Mouse (Mus musculus) kidney, embryonic 15.5 days (tissue): ENCODE measurements around the gene Prkar1b. TPM values are rescaled to one million over a fixed set of nuclear protein-coding genes. Genes with fewer than 3 reads are reported as not detected.

ENCODE experiments used
- ATAC-seq: fragments of 200-750 bp; cut with Nextera tagmentation; replicated peaks from 2 replicates; pipeline ENCODE4 v1.8.0; 2017; ENCODE audit warnings: moderate TSS enrichment; ENCODE audit not compliant: low FRiP score
- H3K27ac ChIP-seq: fragments of 300-500 bp; sonication (generic); 2 replicates; pipeline ENCODE4 v1.5.1; 2015; ENCODE audit warnings: mild to moderate bottlenecking, inconsistent platforms
- H3K27me3 ChIP-seq: fragments of 300-500 bp; sonication (generic); 2 replicates; pipeline ENCODE4 v1.6.1; 2015; ENCODE audit warnings: inconsistent platforms
- H3K36me3 ChIP-seq: fragments of 300-500 bp; sonication (generic); 2 replicates; pipeline ENCODE4 v1.6.1; 2015; ENCODE audit warnings: inconsistent platforms
- H3K4me1 ChIP-seq: fragments of 300-500 bp; sonication (generic); 2 replicates; pipeline ENCODE4 v1.6.1; 2015; ENCODE audit warnings: inconsistent platforms
- H3K4me2 ChIP-seq: fragments of 300-500 bp; sonication (generic); 2 replicates; pipeline ENCODE4 v1.6.1; 2015; ENCODE audit warnings: moderate library complexity, mild to moderate bottlenecking, inconsistent platforms
- H3K4me3 ChIP-seq: fragments of 300-500 bp; sonication (generic); replicated peaks from 2 replicates; pipeline ENCODE4 v1.5.1; 2015; ENCODE audit warnings: mild to moderate bottlenecking, inconsistent platforms
- H3K9ac ChIP-seq: fragments of 300-500 bp; sonication (generic); 2 replicates; pipeline ENCODE4 v1.6.1; 2015; ENCODE audit warnings: mild to moderate bottlenecking, inconsistent platforms
- H3K9me3 ChIP-seq: fragments of 300-500 bp; sonication (generic); replicated peaks from 2 replicates; pipeline ENCODE4 v1.6.1; 2016; ENCODE audit warnings: inconsistent platforms
- WGBS: fragments of 180-500 bp; shearing (Covaris S2); methylation state at CpG from one replicate; pipeline ENCODE4 v1.1.7; 2015; ENCODE audit warnings: mixed read lengths; 5-methylcytosine and 5-hydroxymethylcytosine counted together
- polyA plus RNA-seq: library from polyadenylated mRNA; unstranded; fragments of >200 nt; fragmentation: Nextera tagmentation; extraction: Ambion mirVana; gene quantifications from 2 replicates; pipeline ENCODE4 v1.2.1, GENCODE M21; 2015

Prkar1b gene
- polyA plus RNA-seq, result 21.2 and 22.7 TPM in 2 replicates

DNA sequence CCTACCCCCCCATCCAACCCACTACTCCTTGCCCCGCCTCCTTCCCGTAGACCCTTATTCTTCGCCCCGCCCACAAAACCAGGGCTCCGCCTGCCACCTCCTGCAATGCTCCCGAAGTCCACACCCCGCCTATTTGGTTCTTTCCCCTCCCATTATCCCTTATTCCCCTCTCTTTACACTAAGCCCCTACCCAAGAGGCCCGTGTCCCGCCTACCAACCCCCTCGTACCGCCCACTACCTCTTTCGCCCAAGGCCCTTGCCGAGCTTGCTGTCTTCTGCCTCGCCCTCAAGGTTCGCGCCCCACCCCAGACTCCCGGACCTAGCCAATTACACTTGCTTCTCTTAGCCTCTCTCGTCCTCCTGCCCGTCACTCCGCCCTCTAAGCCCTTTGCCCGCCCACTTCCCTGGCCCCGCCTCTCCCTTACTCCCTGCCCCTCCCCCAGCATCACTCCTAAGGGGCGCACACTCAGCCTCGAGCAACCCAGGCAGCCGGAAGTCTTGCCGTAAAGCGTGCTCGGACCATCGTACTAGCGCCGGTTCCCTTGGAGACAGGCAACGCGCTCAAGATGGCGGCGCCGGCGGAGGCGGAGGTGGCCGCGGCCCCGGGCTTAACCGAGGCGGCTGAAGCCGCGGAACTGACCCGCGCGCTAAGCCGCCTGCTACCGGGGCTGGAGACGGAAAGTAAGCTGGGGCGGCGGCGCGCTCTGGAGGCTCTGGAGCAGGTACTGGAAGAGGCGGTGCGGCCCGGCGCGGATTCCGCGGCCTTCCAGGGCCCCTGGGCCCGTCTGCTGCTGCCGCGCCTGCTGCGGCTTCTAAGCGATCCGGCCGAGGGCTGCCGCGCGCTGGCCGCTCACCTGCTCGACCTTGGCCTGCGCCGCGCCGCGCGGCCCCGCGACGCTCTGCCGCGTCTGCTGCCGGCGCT, at the start of gene Prkar1b, which contains the start of gene Dnaaf5:
Prkar1b (minus strand) TSS at position 321 of the 922 bp plus-strand sequence.
Dnaaf5 (plus strand) TSS at position 543 of the 922 bp plus-strand sequence.
- peak within 1 kb of the TSS; percentile 82 for H3K4me2 ChIP-seq
- WGBS, result under 1% methylated on average over 86 of the region's 87 CpGs
- H3K4me3 ChIP-seq, result peak within 1 kb of the TSS; percentile 73
- peak within 1 kb of the TSS; percentile 76 for H3K27ac ChIP-seq
- H3K27me3 ChIP-seq, result no peaks in the 10 kb centered on the region
- peak within 1 kb of the TSS; percentile 70 for H3K9ac ChIP-seq
- ATAC-seq, result peak; percentile 97
- H3K9me3 ChIP-seq, result no peaks in the 10 kb centered on the region
- peaks cover 32% of the 10 kb centered on the region for H3K36me3 ChIP-seq
- H3K4me1 ChIP-seq, result peaks cover 21% of the 10 kb centered on the region

- Histone ChIP-seq H3K4me3 (peak overlapping the region; percentile 89), H3K27me3 (no peaks in the 10 kb centered on the region), H3K4me1 (peaks cover 21% of the 10 kb centered on the region), H3K9me3 (no peaks in the 10 kb centered on the region), H3K4me2 (peak overlapping the region; percentile 95), H3K9ac (peak overlapping the region; percentile 80), H3K36me3 (no peaks in the 10 kb centered on the region), H3K27ac (peak overlapping the region; percentile 93)
- 43% methylated on average over 2 of the region's 2 CpGs for WGBS
- no peak for ATAC-seq
These were observed 49.8 kb upstream of the Prkar1b start for GRCm38 (mm10) chr5:139199636-139199994.

- 94% methylated on average over 3 of the region's 3 CpGs for WGBS
- Histone ChIP-seq H3K9ac (no peak overlapping the region), H3K36me3 (no peaks in the 10 kb centered on the region), H3K4me3 (no peak overlapping the region), H3K27ac (no peak overlapping the region), H3K4me1 (peaks cover 21% of the 10 kb centered on the region), H3K4me2 (no peak overlapping the region), H3K9me3 (no peaks in the 10 kb centered on the region), H3K27me3 (no peaks in the 10 kb centered on the region)
- ATAC-seq, result no peak
These were observed 49.0 kb upstream of the Prkar1b start for GRCm38 (mm10) chr5:139198779-139199178.

DNA sequence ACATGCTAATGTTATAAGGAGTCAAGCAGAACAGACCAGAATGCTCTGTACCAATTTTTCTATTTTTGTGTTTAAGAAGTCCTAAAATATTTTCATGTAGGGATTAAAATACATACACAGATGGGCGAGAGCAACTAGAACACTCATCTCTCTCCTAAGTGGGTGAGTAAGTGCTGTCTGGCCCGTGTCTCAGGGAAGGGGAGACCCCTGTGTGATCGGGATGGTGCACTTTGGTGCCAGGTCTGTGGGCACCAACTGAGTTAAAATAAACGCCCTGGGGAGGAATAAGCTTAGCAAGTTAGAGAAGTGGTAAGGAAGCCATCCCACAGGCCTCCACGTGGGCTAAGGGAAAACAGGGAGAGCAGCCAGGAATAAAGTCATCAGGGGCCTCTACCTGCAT, 41.2 kb upstream of the Prkar1b start:
- ATAC-seq, result no peak
- H3K27ac ChIP-seq, result no peak overlapping the region
- 79% methylated on average over 5 of the region's 5 CpGs for WGBS
- no peak overlapping the region for H3K9ac ChIP-seq
- no peak overlapping the region for H3K4me2 ChIP-seq
- H3K4me3 ChIP-seq, result no peak overlapping the region
- no peaks in the 10 kb centered on the region for H3K9me3 ChIP-seq
- H3K36me3 ChIP-seq, result peaks cover 16% of the 10 kb centered on the region
- no peaks in the 10 kb centered on the region for H3K27me3 ChIP-seq
- no peaks in the 10 kb centered on the region for H3K4me1 ChIP-seq

DNA sequence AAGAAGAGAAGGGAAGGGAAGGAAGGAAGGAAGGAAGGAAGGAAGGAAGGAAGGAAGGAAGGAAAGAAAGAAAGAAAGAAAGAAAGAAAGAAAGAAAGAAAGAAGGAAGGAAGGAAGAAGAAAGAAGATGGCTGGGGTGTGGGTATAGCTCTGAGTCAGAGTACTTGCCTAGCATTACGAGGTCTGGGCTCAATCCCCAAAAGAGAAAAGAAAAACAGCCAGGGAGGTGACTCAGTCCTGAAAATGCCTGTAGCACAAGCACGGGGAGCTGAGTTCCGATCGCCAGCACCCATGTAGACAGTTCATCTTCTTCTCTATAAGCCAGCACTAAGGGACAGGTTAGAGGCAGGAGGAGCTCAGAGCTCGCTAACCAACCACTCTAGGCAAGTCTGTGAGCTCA, 39.9 kb upstream of the Prkar1b start:
- Histone ChIP-seq H3K36me3 (peaks cover 28% of the 10 kb centered on the region), H3K27me3 (no peaks in the 10 kb centered on the region), H3K4me2 (no peak overlapping the region), H3K9me3 (no peaks in the 10 kb centered on the region), H3K4me1 (no peaks in the 10 kb centered on the region), H3K4me3 (no peak overlapping the region), H3K27ac (no peak overlapping the region), H3K9ac (no peak overlapping the region)
- 91% methylated on average over 5 of the region's 5 CpGs for WGBS
- ATAC-seq, result no peak

- no peak overlapping the region for H3K4me2 ChIP-seq
- H3K27me3 ChIP-seq, result no peaks in the 10 kb centered on the region
- H3K27ac ChIP-seq, result no peak overlapping the region
- no peak overlapping the region for H3K9ac ChIP-seq
- WGBS, result 69% methylated on average over 4 of the region's 4 CpGs
- H3K4me3 ChIP-seq, result no peak overlapping the region
- H3K4me1 ChIP-seq, result no peaks in the 10 kb centered on the region
- H3K36me3 ChIP-seq, result peaks cover 76% of the 10 kb centered on the region
- no peaks in the 10 kb centered on the region for H3K9me3 ChIP-seq
- ATAC-seq, result no peak
These were observed 35.1 kb upstream of the Prkar1b start for GRCm38 (mm10) chr5:139184897-139185296.

DNA sequence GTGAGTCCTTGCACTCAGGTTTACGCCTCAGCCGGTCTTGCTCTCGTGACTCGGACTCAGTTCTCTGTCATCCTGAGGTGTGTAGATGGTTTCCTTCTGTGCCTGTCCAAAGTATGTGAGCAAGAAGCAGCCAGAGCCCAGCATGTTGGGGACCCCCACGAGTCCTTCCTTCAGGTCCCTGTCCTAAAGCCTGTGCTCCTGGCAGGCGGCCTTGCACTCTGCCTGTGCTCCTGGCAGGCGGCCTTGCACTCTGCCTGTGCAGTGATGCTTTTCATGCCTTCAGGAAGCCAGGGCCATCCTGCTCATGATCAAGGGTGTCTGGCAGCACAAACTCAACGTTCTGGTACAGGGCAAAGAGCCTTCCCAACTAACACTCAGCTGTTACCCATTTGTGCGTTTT, 33.8 kb upstream of the Prkar1b start:
- no peak for ATAC-seq
- Histone ChIP-seq H3K4me3 (no peak overlapping the region), H3K36me3 (peaks cover 82% of the 10 kb centered on the region), H3K9me3 (no peaks in the 10 kb centered on the region), H3K27ac (no peak overlapping the region), H3K27me3 (no peaks in the 10 kb centered on the region), H3K4me2 (no peak overlapping the region), H3K4me1 (no peaks in the 10 kb centered on the region), H3K9ac (no peak overlapping the region)
- 93% methylated on average over 9 of the region's 9 CpGs for WGBS

DNA sequence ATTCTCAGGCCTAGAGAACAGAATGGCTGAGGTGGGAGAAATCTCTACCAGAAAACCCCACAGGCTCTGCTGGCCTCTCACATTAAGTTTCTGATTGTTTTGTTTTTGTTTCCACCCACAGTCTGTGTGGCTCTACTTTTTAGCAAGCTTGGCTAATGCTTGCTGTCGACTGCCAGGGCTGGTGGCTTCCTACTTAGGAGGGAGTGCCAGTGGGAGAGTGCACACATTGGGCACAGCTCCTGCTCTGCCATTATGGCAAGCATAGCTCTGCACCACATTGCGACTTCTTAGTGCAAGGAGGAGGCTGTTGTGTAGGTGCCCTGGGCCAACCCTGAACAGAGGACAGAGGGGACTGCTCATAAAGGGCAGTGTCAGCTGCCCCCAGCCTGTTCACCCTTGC, 33.3 kb upstream of the Prkar1b start:
- no peak overlapping the region for H3K4me3 ChIP-seq
- 88% methylated on average over 2 of the region's 2 CpGs for WGBS
- no peak overlapping the region for H3K4me2 ChIP-seq
- H3K27ac ChIP-seq, result no peak overlapping the region
- H3K9me3 ChIP-seq, result no peaks in the 10 kb centered on the region
- H3K4me1 ChIP-seq, result no peaks in the 10 kb centered on the region
- no peak for ATAC-seq
- no peak overlapping the region for H3K9ac ChIP-seq
- peaks cover 86% of the 10 kb centered on the region for H3K36me3 ChIP-seq
- no peaks in the 10 kb centered on the region for H3K27me3 ChIP-seq

GRCm38 (mm10) chr5:139178895-139179631, 29.3 kb upstream of the Prkar1b start:
- H3K9me3 ChIP-seq, result no peaks in the 10 kb centered on the region
- H3K4me2 ChIP-seq, result no peak overlapping the region
- H3K27me3 ChIP-seq, result no peaks in the 10 kb centered on the region
- no peak overlapping the region for H3K9ac ChIP-seq
- H3K27ac ChIP-seq, result no peak overlapping the region
- 26% methylated on average over 11 of the region's 11 CpGs for WGBS
- ATAC-seq, result peak; percentile 81
- H3K36me3 ChIP-seq, result peaks cover 66% of the 10 kb centered on the region
- peaks cover 16% of the 10 kb centered on the region for H3K4me1 ChIP-seq
- H3K4me3 ChIP-seq, result no peak overlapping the region

DNA sequence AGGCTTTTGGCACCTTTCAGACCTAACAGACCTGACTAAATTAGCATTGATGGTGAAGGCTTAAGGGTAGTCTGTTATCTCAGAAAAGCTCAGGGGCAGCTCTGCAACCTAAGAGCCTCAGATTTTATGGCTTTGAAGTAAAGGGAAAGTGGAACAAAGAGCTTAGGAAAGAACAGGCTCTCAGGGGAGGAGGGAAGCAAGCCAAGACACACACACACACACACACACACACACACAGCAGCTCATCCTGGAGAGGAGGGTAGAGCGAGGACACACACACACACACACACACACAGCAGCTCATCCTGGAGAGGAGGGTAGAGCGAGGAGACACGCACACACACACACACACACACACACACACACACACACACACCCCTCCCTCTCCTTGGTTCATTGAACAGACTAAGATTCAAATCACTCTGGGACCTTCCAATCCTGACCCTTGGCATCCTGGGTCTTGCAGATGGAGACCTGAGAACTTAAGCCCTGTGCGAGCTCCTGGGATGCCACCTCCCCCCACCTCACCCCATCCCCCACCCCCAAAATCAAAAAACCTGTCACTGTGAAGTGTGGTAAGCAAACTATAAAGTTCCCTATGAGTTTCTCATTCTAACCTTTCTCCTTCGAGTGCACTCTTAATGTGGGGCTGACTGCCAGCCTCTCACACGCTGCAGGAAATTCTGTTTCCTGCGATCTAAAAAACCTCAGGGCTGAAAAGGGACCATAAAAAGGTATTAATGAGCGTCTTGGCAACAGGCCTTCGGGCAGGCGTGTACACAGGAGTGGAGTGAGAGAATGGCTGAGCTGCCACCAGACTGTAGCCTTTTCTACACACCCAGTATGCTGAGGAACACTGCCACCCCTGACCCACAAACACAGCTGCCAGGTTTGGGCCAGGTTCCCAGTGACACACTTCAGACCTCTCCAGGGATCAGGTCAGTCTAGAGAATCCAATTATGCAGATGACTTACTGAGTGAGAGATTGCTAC, 25.1 kb upstream of the Prkar1b start:
- Histone ChIP-seq H3K4me2 (no peak overlapping the region), H3K36me3 (peaks cover 58% of the 10 kb centered on the region), H3K4me1 (peaks cover 21% of the 10 kb centered on the region), H3K9ac (no peak overlapping the region), H3K27ac (peak overlapping the region; percentile 82), H3K9me3 (no peaks in the 10 kb centered on the region), H3K4me3 (no peak overlapping the region), H3K27me3 (no peaks in the 10 kb centered on the region)
- WGBS, result 9% methylated on average over 10 of the region's 10 CpGs
- ATAC-seq, result peak; percentile 87

DNA sequence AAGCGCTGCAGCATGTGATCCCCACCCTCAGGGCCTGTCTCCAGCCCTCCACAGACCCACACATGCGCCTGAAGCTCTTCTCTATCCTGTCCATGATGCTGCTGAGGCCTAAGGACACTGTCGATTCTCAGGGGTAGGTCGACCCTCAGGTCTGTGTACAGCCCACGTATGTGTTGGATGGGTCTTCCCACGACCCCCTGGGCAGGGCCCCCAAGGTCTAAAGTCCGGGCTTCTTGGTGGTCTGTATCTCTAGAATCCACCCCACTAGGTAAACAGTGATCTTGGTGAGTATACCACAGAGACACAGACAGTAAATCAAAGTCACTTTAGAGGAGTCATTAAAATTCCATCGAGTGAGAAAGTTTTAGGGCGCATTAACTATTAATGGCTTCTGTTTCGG, 24.3 kb upstream of the Prkar1b start:
- Histone ChIP-seq H3K4me1 (peaks cover 21% of the 10 kb centered on the region), H3K9me3 (no peaks in the 10 kb centered on the region), H3K27me3 (no peaks in the 10 kb centered on the region), H3K9ac (peak overlapping the region; percentile 18), H3K4me3 (no peak overlapping the region), H3K36me3 (peaks cover 60% of the 10 kb centered on the region), H3K27ac (peak overlapping the region; percentile 82), H3K4me2 (no peak overlapping the region)
- 16% methylated on average over 10 of the region's 10 CpGs for WGBS
- ATAC-seq, result peak; percentile 41
